Mouse (Mus musculus) forebrain, postnatal 0 days (tissue): ENCODE results near the gene Bmp7. TPM values are rescaled to one million over a fixed set of nuclear protein-coding genes. Genes with fewer than 3 reads are reported as not detected.

ENCODE experiments used
- ATAC-seq: fragments of 200-750 bp; cut with Nextera tagmentation; 2 replicates; pipeline ENCODE4 v1.8.0; 2017; ENCODE audit warnings: mild to moderate bottlenecking, moderate library complexity
- DNase-seq: peaks from one replicate; pipeline ENCODE4 v3.0.0-alpha.2; 2015
- H3K27ac ChIP-seq: fragments of 300-500 bp; sonication (generic); 2 replicates; pipeline ENCODE4 v1.5.1; 2014; ENCODE audit warnings: low read depth, mild to moderate bottlenecking, antibody characterized with exemption, low read length, moderate library complexity, mixed read lengths
- H3K27me3 ChIP-seq: fragments of 300-500 bp; sonication (generic); 2 replicates; pipeline ENCODE4 v1.6.1; 2014; ENCODE audit warnings: mild to moderate bottlenecking, low read length, mixed read lengths; ENCODE audit not compliant: insufficient read depth
- H3K36me3 ChIP-seq: fragments of 300-500 bp; sonication (generic); 2 replicates; pipeline ENCODE4 v1.6.1; 2014; ENCODE audit warnings: mild to moderate bottlenecking, moderate library complexity; ENCODE audit not compliant: insufficient read depth
- H3K4me1 ChIP-seq: fragments of 300-500 bp; sonication (generic); 2 replicates; pipeline ENCODE4 v1.6.1; 2014; ENCODE audit warnings: antibody characterized with exemption; ENCODE audit not compliant: insufficient read depth
- H3K4me2 ChIP-seq: fragments of 300-500 bp; sonication (generic); 2 replicates; pipeline ENCODE4 v1.6.1; 2014; ENCODE audit warnings: low read depth, mild to moderate bottlenecking, moderate library complexity
- H3K4me3 ChIP-seq: fragments of 300-500 bp; sonication (generic); 2 replicates; pipeline ENCODE4 v1.5.1; 2014; ENCODE audit warnings: low read depth, low read length, mixed read lengths
- H3K9ac ChIP-seq: fragments of 300-500 bp; sonication (generic); 2 replicates; pipeline ENCODE4 v1.6.1; 2014; ENCODE audit warnings: mild to moderate bottlenecking
- H3K9me3 ChIP-seq: fragments of 300-500 bp; sonication (generic); 2 replicates; pipeline ENCODE4 v1.6.1; 2016; ENCODE audit warnings: low read length
- CTCF ChIP-seq: sonication (generic); IDR thresholded peaks from 2 replicates; pipeline ENCODE4 v1.5.1; 2016; ENCODE audit warnings: antibody characterized with exemption, control low read depth, low read depth
- WGBS: fragments of 180-500 bp; shearing (Covaris S2); extraction: QIAGEN DNeasy Blood & Tissue Kit; methylation state at CpG from one replicate; pipeline ENCODE4 v1.1.7; 2014; 5-methylcytosine and 5-hydroxymethylcytosine counted together
- polyA plus RNA-seq: library from polyadenylated mRNA; unstranded; fragments of >200 nt; fragmentation: Nextera tagmentation; extraction: Ambion mirVana; gene quantifications from 2 replicates; pipeline ENCODE4 v1.2.1, GENCODE M21; 2015
- total RNA-seq: library from RNA; depleted of rRNA; stranded (reverse); fragments of >200 nt; gene quantifications from 2 replicates; pipeline ENCODE4 v1.2.3, GENCODE M21; 2014

Gene Bmp7
- total and polyA plus RNA-seq, 2 experiments from 2014 or later: 12.4 to 21.9 TPM

GRCm38 (mm10) chr2:172976661-172977238 lies 36.6 kb upstream of the Bmp7 start:
- DNase-seq: no peak
- WGBS: 24% methylated on average over 7 of the region's 7 CpGs
- no peak for TF ChIP-seq CTCF
- Histone ChIP-seq H3K4me3 (no peak overlapping the region), H3K27ac (no peak overlapping the region), H3K4me2 (no peak overlapping the region), H3K27me3 (no peaks in the 10 kb centered on the region; the same call in 1 of the 2 replicates), H3K9me3 (no peaks in the 10 kb centered on the region), H3K36me3 (no peaks in the 10 kb centered on the region), H3K9ac (no peak overlapping the region), H3K4me1 (peaks cover 9% of the 10 kb centered on the region; the same call in 1 of the 2 replicates)
- 0 out of 2 replicates have a peak, but pooled peaks have one; percentile 24 for ATAC-seq

GRCm38 (mm10) chr2:172975159-172975558 lies 35.0 kb upstream of the Bmp7 start:
- peaks cover 9% of the 10 kb centered on the region; the same call in 1 of the 2 replicates for H3K4me1 ChIP-seq
- H3K9ac ChIP-seq: no peak overlapping the region
- no peak for TF ChIP-seq CTCF
- H3K27me3 ChIP-seq: no peaks in the 10 kb centered on the region; the same call in 1 of the 2 replicates
- H3K9me3 ChIP-seq: no peaks in the 10 kb centered on the region
- DNase-seq (no peak), ATAC-seq (no peak)
- no peaks in the 10 kb centered on the region for H3K36me3 ChIP-seq
- 85% methylated on average over 6 of the region's 6 CpGs for WGBS
- H3K4me3 ChIP-seq: no peak overlapping the region
- H3K4me2 ChIP-seq: no peak overlapping the region
- H3K27ac ChIP-seq: no peak overlapping the region

- DNase-seq: no peak
- H3K9ac ChIP-seq: no peak overlapping the region
- ATAC-seq: no peak; the same call in 1 of the 2 replicates
- H3K27ac ChIP-seq: no peak overlapping the region
- 41% methylated on average over 7 of the region's 7 CpGs for WGBS
- no peak overlapping the region for H3K4me3 ChIP-seq
- no peaks in the 10 kb centered on the region for H3K36me3 ChIP-seq
- H3K9me3 ChIP-seq: no peaks in the 10 kb centered on the region
- peaks cover 9% of the 10 kb centered on the region; the same call in 1 of the 2 replicates for H3K4me1 ChIP-seq
- no peak for TF ChIP-seq CTCF
- H3K27me3 ChIP-seq: no peaks in the 10 kb centered on the region; the same call in 1 of the 2 replicates
- H3K4me2 ChIP-seq: no peak overlapping the region
Observed at GRCm38 (mm10) chr2:172974701-172975100, 34.6 kb upstream of the Bmp7 start.

GRCm38 (mm10) chr2:172973806-172974565 lies 33.9 kb upstream of the Bmp7 start:
- WGBS: 35% methylated on average over 7 of the region's 7 CpGs
- Histone ChIP-seq H3K27ac (no peak overlapping the region), H3K4me2 (no peak overlapping the region), H3K4me3 (no peak overlapping the region), H3K36me3 (no peaks in the 10 kb centered on the region), H3K27me3 (no peaks in the 10 kb centered on the region; the same call in 1 of the 2 replicates), H3K4me1 (peaks cover 9% of the 10 kb centered on the region; the same call in 1 of the 2 replicates), H3K9me3 (no peaks in the 10 kb centered on the region), H3K9ac (no peak overlapping the region)
- no peak for TF ChIP-seq CTCF
- ATAC-seq (no peak), DNase-seq (no peak)

- 91% methylated on average over 2 of the region's 2 CpGs for WGBS
- TF ChIP-seq CTCF: no peak
- no peak for ATAC-seq
Observed at GRCm38 (mm10) chr2:172971865-172972264, 31.7 kb upstream of the Bmp7 start.

GRCm38 (mm10) chr2:172966480-172966879 lies 26.4 kb upstream of the Bmp7 start:
- no peak overlapping the region for H3K4me2 ChIP-seq
- WGBS: 85% methylated on average over 5 of the region's 5 CpGs
- no peak overlapping the region for H3K9ac ChIP-seq
- DNase-seq (no peak), ATAC-seq (no peak)
- no peaks in the 10 kb centered on the region for H3K4me1 ChIP-seq
- no peaks in the 10 kb centered on the region for H3K9me3 ChIP-seq
- TF ChIP-seq CTCF: no peak
- H3K27me3 ChIP-seq: no peaks in the 10 kb centered on the region
- H3K27ac ChIP-seq: no peak overlapping the region
- no peaks in the 10 kb centered on the region for H3K36me3 ChIP-seq
- H3K4me3 ChIP-seq: no peak overlapping the region

More at GRCm38 (mm10) chr2:172971865-172972264, 31.7 kb upstream of the Bmp7 start:
- Histone ChIP-seq H3K4me1 (peaks cover 1% of the 10 kb centered on the region; the same call in 1 of the 2 replicates), H3K36me3 (no peaks in the 10 kb centered on the region), H3K27ac (no peak overlapping the region), H3K9ac (no peak overlapping the region), H3K4me2 (no peak overlapping the region), H3K27me3 (no peaks in the 10 kb centered on the region), H3K4me3 (no peak overlapping the region), H3K9me3 (no peaks in the 10 kb centered on the region)
- no peak for DNase-seq

GRCm38 (mm10) chr2:172965249-172965648 lies 25.1 kb upstream of the Bmp7 start:
- H3K4me3 ChIP-seq: no peak overlapping the region
- no peaks in the 10 kb centered on the region for H3K9me3 ChIP-seq
- no peaks in the 10 kb centered on the region for H3K4me1 ChIP-seq
- H3K9ac ChIP-seq: no peak overlapping the region
- DNase-seq: no peak
- TF ChIP-seq CTCF: no peak
- 53% methylated on average over 11 of the region's 11 CpGs for WGBS
- no peak for ATAC-seq
- H3K27ac ChIP-seq: no peak overlapping the region
- H3K27me3 ChIP-seq: no peaks in the 10 kb centered on the region
- H3K36me3 ChIP-seq: no peaks in the 10 kb centered on the region
- no peak overlapping the region for H3K4me2 ChIP-seq
